Mouse (Mus musculus): ENCODE results near the gene Babam2. TPM values are rescaled to one million over a fixed set of nuclear protein-coding genes. Genes with fewer than 3 reads are reported as not detected.

Babam2 gene
- polyA plus RNA-seq, 2 experiments = 15.3 to 21.2 TPM

- TF ChIP-seq EP300 (IDR thresholded peaks at IDR 0.05; ENCODE audit: low read depth) (no peak), CTCF (IDR thresholded peaks at IDR 0.05; ENCODE audit: low read depth) (no peak)
- ATAC-seq (ENCODE audit: insufficient read depth) = no peak
Observed at GRCm38 (mm10) chr5:31940876-31941275, 243.4 kb downstream of the Babam2 start.

GRCm38 (mm10) chr5:31947185-31947584 lies 249.7 kb downstream of the Babam2 start:
- no peaks in the 10 kb centered on the region for H3K36me3 ChIP-seq (replicated peaks; ENCODE audit: control insufficient read depth, insufficient read depth, low read depth)
- H3K27ac ChIP-seq = no peak overlapping the region
- no peaks in the 10 kb centered on the region for H3K27me3 ChIP-seq (ENCODE audit: control insufficient read depth, insufficient read depth, low read length)
- H3K4me2 ChIP-seq (ENCODE audit: low read depth) = no peak overlapping the region
- DNase-seq (ENCODE audit: low read depth in 3 of 3, low spot score in 3 of 3) = no peak
- WGBS (ENCODE audit: insufficient replicate concordance) = 66% methylated on average over 4 of the region's 4 CpGs
- TF ChIP-seq CTCF (IDR thresholded peaks at IDR 0.05; ENCODE audit: low read depth) = no peak
- H3K9ac ChIP-seq (replicated peaks) = no peak overlapping the region
- no peaks in the 10 kb centered on the region for H3K4me1 ChIP-seq (replicated peaks; ENCODE audit: control insufficient read depth in 2 of 2, insufficient read depth in 2 of 2, low read length in 1 of 2)
- H3K4me3 ChIP-seq (ENCODE audit: insufficient read depth in 1 of 2, low read depth in 2 of 2, low read length in 2 of 2) = no peak overlapping the region
- no peak for ATAC-seq (ENCODE audit: insufficient read depth)
- H3K9me3 ChIP-seq (ENCODE audit: control insufficient read depth, low read length) = no peaks in the 10 kb centered on the region

More at GRCm38 (mm10) chr5:31940876-31941275, 243.4 kb downstream of the Babam2 start:
- no peak overlapping the region for H3K4me3 ChIP-seq (ENCODE audit: insufficient read depth in 1 of 2, low read depth in 2 of 2, low read length in 2 of 2)
- H3K4me2 ChIP-seq (ENCODE audit: low read depth) = no peak overlapping the region
- H3K9me3 ChIP-seq (ENCODE audit: control insufficient read depth, low read length) = no peaks in the 10 kb centered on the region
- 73% methylated on average over 8 of the region's 8 CpGs for WGBS (ENCODE audit: insufficient replicate concordance)
- no peak overlapping the region for H3K27ac ChIP-seq
- H3K4me1 ChIP-seq (replicated peaks; ENCODE audit: control insufficient read depth in 2 of 2, insufficient read depth in 2 of 2, low read length in 1 of 2) = no peaks in the 10 kb centered on the region
- DNase-seq (ENCODE audit: low read depth in 3 of 3, low spot score in 3 of 3) = no peak
- no peaks in the 10 kb centered on the region for H3K27me3 ChIP-seq (ENCODE audit: control insufficient read depth, insufficient read depth, low read length)
- H3K9ac ChIP-seq (replicated peaks) = no peak overlapping the region
- no peaks in the 10 kb centered on the region for H3K36me3 ChIP-seq (replicated peaks; ENCODE audit: control insufficient read depth, insufficient read depth, low read depth)

DNA sequence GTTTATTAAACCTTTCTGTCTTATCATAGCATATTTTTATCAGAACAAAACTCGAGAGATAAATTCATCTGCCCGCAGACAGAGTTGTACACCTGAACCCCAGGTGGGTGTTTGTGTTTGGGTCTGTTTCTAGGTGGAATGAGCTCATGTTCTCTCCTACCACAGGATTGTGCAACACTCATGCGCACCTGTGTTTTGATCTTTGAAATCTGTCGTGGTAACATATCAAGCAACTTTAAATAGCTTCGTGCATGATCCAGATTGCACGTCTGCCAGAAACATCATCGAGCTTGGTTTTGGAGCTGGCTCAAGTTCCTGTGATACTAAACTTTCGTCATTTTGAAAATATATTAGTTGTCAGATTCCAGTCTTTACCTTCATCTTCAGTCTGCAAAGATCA lies 251.9 kb downstream of the Babam2 start:
- H3K27me3 ChIP-seq (ENCODE audit: control insufficient read depth, insufficient read depth, low read length) = no peaks in the 10 kb centered on the region
- no peak overlapping the region for H3K9ac ChIP-seq (replicated peaks)
- H3K4me1 ChIP-seq (replicated peaks; ENCODE audit: control insufficient read depth in 2 of 2, insufficient read depth in 2 of 2, low read length in 1 of 2) = no peaks in the 10 kb centered on the region
- H3K4me2 ChIP-seq (ENCODE audit: low read depth) = no peak overlapping the region
- H3K36me3 ChIP-seq (replicated peaks; ENCODE audit: control insufficient read depth, insufficient read depth, low read depth) = no peaks in the 10 kb centered on the region
- H3K4me3 ChIP-seq (ENCODE audit: insufficient read depth in 1 of 2, low read depth in 2 of 2, low read length in 2 of 2) = no peak overlapping the region
- H3K27ac ChIP-seq = no peak overlapping the region
- TF ChIP-seq EP300 (IDR thresholded peaks at IDR 0.05; ENCODE audit: low read depth) (no peak), CTCF (IDR thresholded peaks at IDR 0.05; ENCODE audit: low read depth) (no peak)
- ATAC-seq (ENCODE audit: insufficient read depth) = no peak
- DNase-seq (ENCODE audit: low read depth in 3 of 3, low spot score in 3 of 3) = no peak
- WGBS (ENCODE audit: insufficient replicate concordance) = 72% methylated on average over 8 of the region's 8 CpGs
- no peaks in the 10 kb centered on the region for H3K9me3 ChIP-seq (ENCODE audit: control insufficient read depth, low read length)

DNA sequence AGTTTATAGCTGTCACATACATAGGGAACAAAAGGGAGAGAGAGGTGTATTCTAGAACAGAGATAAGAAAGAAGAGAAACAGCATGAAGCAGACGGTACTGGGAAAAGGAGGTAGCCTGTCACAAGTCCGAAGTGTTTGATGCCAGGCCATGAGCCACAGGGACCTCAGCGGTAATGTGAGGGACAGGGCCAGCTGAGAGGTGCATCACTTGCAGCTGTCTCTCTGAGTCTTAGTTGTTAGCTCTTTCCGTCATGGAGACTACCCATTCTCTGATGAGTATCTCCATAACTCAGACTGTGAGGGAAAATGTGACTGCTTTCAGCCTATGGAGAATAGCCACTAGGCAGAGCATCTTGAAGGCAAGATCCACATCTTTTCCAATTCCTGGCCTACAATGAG lies 253.0 kb downstream of the Babam2 start:
- no peak overlapping the region for H3K4me2 ChIP-seq (ENCODE audit: low read depth)
- no peaks in the 10 kb centered on the region for H3K9me3 ChIP-seq (ENCODE audit: control insufficient read depth, low read length)
- H3K4me3 ChIP-seq (ENCODE audit: insufficient read depth in 1 of 2, low read depth in 2 of 2, low read length in 2 of 2) = no peak overlapping the region
- no peaks in the 10 kb centered on the region for H3K4me1 ChIP-seq (replicated peaks; ENCODE audit: control insufficient read depth in 2 of 2, insufficient read depth in 2 of 2, low read length in 1 of 2)
- H3K27ac ChIP-seq = no peak overlapping the region
- no peak overlapping the region for H3K9ac ChIP-seq (replicated peaks)
- H3K27me3 ChIP-seq (ENCODE audit: control insufficient read depth, insufficient read depth, low read length) = no peaks in the 10 kb centered on the region
- ATAC-seq (ENCODE audit: insufficient read depth) (no peak), DNase-seq (ENCODE audit: low read depth in 3 of 3, low spot score in 3 of 3) (no peak)
- TF ChIP-seq CTCF (IDR thresholded peaks at IDR 0.05; ENCODE audit: low read depth) = no peak
- TF ChIP-seq EP300 (IDR thresholded peaks at IDR 0.05; ENCODE audit: low read depth) = no peak
- 74% methylated on average over 4 of the region's 4 CpGs for WGBS (ENCODE audit: insufficient replicate concordance)
- H3K36me3 ChIP-seq (replicated peaks; ENCODE audit: control insufficient read depth, insufficient read depth, low read depth) = no peaks in the 10 kb centered on the region

GRCm38 (mm10) chr5:31955184-31955583 lies 257.7 kb downstream of the Babam2 start:
- Histone ChIP-seq H3K4me2 (ENCODE audit: low read depth) (no peak overlapping the region), H3K27ac (no peak overlapping the region), H3K4me1 (replicated peaks; ENCODE audit: control insufficient read depth in 2 of 2, insufficient read depth in 2 of 2, low read length in 1 of 2) (no peaks in the 10 kb centered on the region), H3K36me3 (replicated peaks; ENCODE audit: control insufficient read depth, insufficient read depth, low read depth) (no peaks in the 10 kb centered on the region), H3K9ac (replicated peaks) (no peak overlapping the region), H3K9me3 (ENCODE audit: control insufficient read depth, low read length) (no peaks in the 10 kb centered on the region), H3K27me3 (ENCODE audit: control insufficient read depth, insufficient read depth, low read length) (no peaks in the 10 kb centered on the region), H3K4me3 (ENCODE audit: insufficient read depth in 1 of 2, low read depth in 2 of 2, low read length in 2 of 2) (no peak overlapping the region)
- ATAC-seq (ENCODE audit: insufficient read depth) (no peak), DNase-seq (ENCODE audit: low read depth in 3 of 3, low spot score in 3 of 3) (no peak)
- WGBS (ENCODE audit: insufficient replicate concordance) = 64% methylated on average over 3 of the region's 3 CpGs
- TF ChIP-seq CTCF (IDR thresholded peaks at IDR 0.05; ENCODE audit: low read depth) = no peak
- TF ChIP-seq EP300 (IDR thresholded peaks at IDR 0.05; ENCODE audit: low read depth) = no peak
